Mouse (Mus musculus) spleen, adult 2 months (tissue): ENCODE data around the gene Hist1h2bn.
"Not testable (repeated sequence)": the region's sequence is repeated elsewhere in the genome, so short reads cannot be mapped to it uniquely, and the experiment has no call there.

Source experiments
- CTCF ChIP-seq: fragments of 200-500 bp; IDR thresholded peaks from 2 replicates; pipeline ENCODE4 v1.5.1; 2011; ENCODE audit warnings: mild to moderate bottlenecking, inconsistent platforms; ENCODE audit not compliant: insufficient read depth, insufficient read length, insufficient replicate concordance; ENCODE audit errors: extremely low read depth
- POLR2A ChIP-seq: fragments of 200-500 bp; IDR thresholded peaks from 2 replicates; pipeline ENCODE4 v1.6.1; 2011; ENCODE audit warnings: low read depth, low read length, inconsistent platforms

DNA sequence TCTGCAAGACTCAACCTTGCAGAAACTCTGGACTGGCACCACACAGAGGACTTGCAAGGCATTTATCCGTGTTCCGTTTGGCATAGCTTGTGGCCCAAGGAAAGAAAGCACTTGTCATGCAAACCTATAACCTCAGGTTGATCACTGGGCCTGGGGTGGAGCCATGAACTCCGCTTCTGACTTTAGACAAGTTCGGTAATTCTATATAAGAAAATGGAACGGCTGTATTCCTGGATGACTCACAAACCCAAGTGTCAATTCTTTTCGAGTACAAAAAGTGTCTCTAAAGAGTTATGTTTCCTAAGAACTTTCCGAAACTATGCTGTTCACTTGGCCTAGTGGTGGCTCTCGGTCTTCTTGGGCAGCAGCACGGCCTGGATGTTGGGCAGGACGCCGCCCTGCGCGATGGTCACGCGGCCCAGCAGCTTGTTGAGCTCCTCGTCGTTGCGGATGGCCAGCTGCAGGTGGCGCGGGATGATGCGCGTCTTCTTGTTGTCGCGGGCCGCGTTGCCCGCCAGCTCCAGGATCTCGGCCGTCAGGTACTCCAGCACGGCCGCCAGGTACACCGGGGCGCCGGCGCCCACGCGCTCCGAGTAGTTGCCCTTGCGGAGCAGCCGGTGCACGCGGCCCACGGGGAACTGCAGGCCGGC, 32.7 kb upstream of the Hist1h2bn start:
- TF ChIP-seq CTCF, POLR2A: not testable (repeated sequence)
